Mouse (Mus musculus): Measurements from ENCODE around the gene Pik3cb.

Pik3cb gene

GRCm38 (mm10) chr9:99001326-99001725 is 139.1 kb downstream of the Pik3cb start:
- DNase-seq (ENCODE audit: low spot score) = no peak

GRCm38 (mm10) chr9:98999881-99000339 is 140.5 kb downstream of the Pik3cb start:
- DNase-seq (ENCODE audit: low spot score) = no peak

- no peak for DNase-seq (ENCODE audit: low spot score)
Observed at GRCm38 (mm10) chr9:98994103-98994502, 146.3 kb downstream of the Pik3cb start.

- DNase-seq (ENCODE audit: low spot score) = no peak
Observed at GRCm38 (mm10) chr9:98987131-98987530, 153.3 kb downstream of the Pik3cb start.

All from ovary, postnatal 10 days (tissue).